ENCODE assay signal across 7 mouse cellular contexts in the genomic region with DNA sequence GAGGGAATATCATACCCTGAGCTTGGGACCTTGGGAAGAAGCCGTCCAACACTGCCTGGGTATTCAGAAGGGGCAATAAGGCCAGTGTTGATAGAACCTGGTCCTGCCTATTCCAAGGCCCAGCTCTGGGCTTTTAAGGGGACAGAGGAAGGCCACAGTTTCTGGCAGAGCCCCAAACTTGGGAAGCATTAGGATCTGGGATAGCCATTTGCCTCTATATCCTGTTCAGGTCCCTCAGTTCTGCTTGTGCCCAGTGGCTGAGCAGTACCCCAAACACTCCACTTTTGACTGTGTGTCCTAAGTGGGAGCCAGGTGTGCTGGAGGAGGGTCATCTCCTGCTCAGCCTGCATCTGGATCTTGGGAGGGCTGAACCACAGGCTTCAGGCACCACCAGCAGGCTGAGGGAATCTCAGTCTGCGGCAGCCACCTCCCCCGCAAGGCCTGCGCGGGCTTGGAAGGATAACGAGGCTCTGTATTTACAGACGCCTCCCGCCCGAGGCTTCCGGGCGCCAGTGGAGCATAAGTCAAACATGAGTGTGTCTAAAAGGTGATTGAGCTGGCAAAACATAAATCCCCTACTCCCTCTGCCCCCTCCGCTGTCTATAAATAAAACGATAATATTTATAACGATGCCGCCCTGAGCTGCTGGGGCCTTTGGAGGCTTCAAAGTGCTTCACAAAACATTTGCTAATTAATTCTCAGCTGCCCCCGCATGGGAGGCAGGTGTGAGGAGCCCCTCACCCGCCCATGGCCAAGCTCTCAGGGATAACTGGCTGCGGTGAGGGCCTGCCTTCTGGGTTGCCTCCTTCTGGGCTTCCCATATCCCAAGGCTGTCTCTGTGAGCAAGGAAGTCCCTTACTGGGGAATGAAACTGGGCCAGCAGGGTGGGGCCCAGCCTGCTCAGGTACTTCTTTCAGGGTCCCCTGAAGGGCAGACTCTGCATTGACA.
DNase-seq lines count a peak whose midpoint lies in the region; ATAC-seq and TF ChIP-seq lines count a peak whose summit lies in the region.

No protein-coding gene starts in this region.

- DNase-seq in thymus, adult 2 months, result no peak
- DNase-seq in thymus, postnatal 25 days, result no peak
- DNase-seq in hindbrain, postnatal 0 days (ENCODE audit: low spot score), result peak; percentile 64
- peak; percentile 70 for DNase-seq in right cerebral cortex, postnatal 25 days
- DNase-seq in yolk sac, embryonic 10.5 days (ENCODE audit: low spot score), result no peak

- TF ChIP-seq CTCF in thymus, adult 2 months (IDR thresholded peaks at IDR 0.05; ENCODE audit: borderline replicate concordance, control insufficient read depth, extremely low read depth, insufficient read depth, low read length, poor library complexity), result no peak
- peak; percentile 29; the same call in 1 of the 2 replicates for TF ChIP-seq CTCF in hindbrain, postnatal 0 days (IDR thresholded peaks at IDR 0.05; ENCODE audit: low read depth)

- TF ChIP-seq POLR2A in thymus, adult 2 months (IDR thresholded peaks at IDR 0.05; ENCODE audit: control insufficient read depth, extremely low read depth, insufficient read depth, low read length, poor library complexity), result no peak

- H3K9me3 ChIP-seq in forebrain, embryonic 12.5 days, result no peaks in the 10 kb centered on the region
- no peaks in the 10 kb centered on the region for H3K9me3 ChIP-seq in hindbrain, postnatal 0 days (ENCODE audit: low read length)
- no peaks in the 10 kb centered on the region for H3K9me3 ChIP-seq in liver, embryonic 16.5 days (replicated peaks; ENCODE audit: control insufficient read depth, low read length)

- H3K4me1 ChIP-seq in thymus, adult 2 months (replicated peaks; ENCODE audit: control insufficient read depth, insufficient read depth, low read length), result peaks cover 28% of the 10 kb centered on the region
- H3K4me1 ChIP-seq in forebrain, embryonic 12.5 days, result peaks cover 44% of the 10 kb centered on the region
- H3K4me1 ChIP-seq in hindbrain, postnatal 0 days (ENCODE audit: insufficient read depth, low read length), result peaks cover 37% of the 10 kb centered on the region
- peaks cover 17% of the 10 kb centered on the region for H3K4me1 ChIP-seq in liver, embryonic 16.5 days (ENCODE audit: control insufficient read depth, low read depth, low read length)

- no peak for ATAC-seq in forebrain, embryonic 12.5 days (ENCODE audit: low FRiP score)
- no peak for ATAC-seq in hindbrain, postnatal 0 days
- ATAC-seq in liver, embryonic 16.5 days (ENCODE audit: low read depth), result no peak

- no peaks in the 10 kb centered on the region for H3K36me3 ChIP-seq in thymus, adult 2 months (ENCODE audit: control insufficient read depth, insufficient read depth, low read length)
- peaks cover 28% of the 10 kb centered on the region for H3K36me3 ChIP-seq in forebrain, embryonic 12.5 days (replicated peaks)
- H3K36me3 ChIP-seq in hindbrain, postnatal 0 days (ENCODE audit: insufficient read depth, low read length), result no peaks in the 10 kb centered on the region
- no peaks in the 10 kb centered on the region; the same call in 1 of the 2 replicates for H3K36me3 ChIP-seq in liver, embryonic 16.5 days (ENCODE audit: control insufficient read depth, insufficient read depth)

- no peaks in the 10 kb centered on the region for H3K27me3 ChIP-seq in thymus, adult 2 months (ENCODE audit: control insufficient read depth, insufficient read depth, low read length)
- H3K27me3 ChIP-seq in forebrain, embryonic 12.5 days, result no peaks in the 10 kb centered on the region; the same call in 1 of the 2 replicates
- H3K27me3 ChIP-seq in hindbrain, postnatal 0 days (ENCODE audit: insufficient read depth, low read length), result no peaks in the 10 kb centered on the region
- H3K27me3 ChIP-seq in liver, embryonic 16.5 days (ENCODE audit: control insufficient read depth, insufficient read depth, low read depth, low read length), result no peaks in the 10 kb centered on the region

- H3K4me2 ChIP-seq in forebrain, embryonic 12.5 days, result no peak overlapping the region
- no peak overlapping the region for H3K4me2 ChIP-seq in hindbrain, postnatal 0 days (ENCODE audit: low read depth, low read length)
- H3K4me2 ChIP-seq in liver, embryonic 16.5 days (ENCODE audit: low read depth, low read length), result no peak overlapping the region

- H3K4me3 ChIP-seq in thymus, adult 2 months (ENCODE audit: control insufficient read depth, insufficient read depth, low read length), result no peak overlapping the region
- H3K4me3 ChIP-seq in forebrain, embryonic 12.5 days (replicated peaks), result no peak overlapping the region
- no peak overlapping the region for H3K4me3 ChIP-seq in hindbrain, postnatal 0 days (ENCODE audit: low read length)
- H3K4me3 ChIP-seq in liver, embryonic 16.5 days (ENCODE audit: low read depth, low read length), result no peak overlapping the region

- peak overlapping the region; percentile 59 for H3K27ac ChIP-seq in thymus, adult 2 months (ENCODE audit: control insufficient read depth, insufficient read depth, low read length)
- H3K27ac ChIP-seq in forebrain, embryonic 12.5 days, result peak overlapping the region; percentile 63
- H3K27ac ChIP-seq in hindbrain, postnatal 0 days, result peak overlapping the region; percentile 42; the same call in 1 of the 2 replicates
- peak overlapping the region; percentile 35; the same call in 1 of the 2 replicates for H3K27ac ChIP-seq in liver, embryonic 16.5 days (ENCODE audit: low read length)

- no peak overlapping the region for H3K9ac ChIP-seq in forebrain, embryonic 12.5 days
- no peak overlapping the region for H3K9ac ChIP-seq in hindbrain, postnatal 0 days (replicated peaks; ENCODE audit: low read length)
- H3K9ac ChIP-seq in liver, embryonic 16.5 days (ENCODE audit: low read depth, low read length), result no peak overlapping the region

- 84% methylated on average over 18 of the region's 18 CpGs for WGBS in thymus, adult 2 months
- WGBS in forebrain, embryonic 12.5 days, result 24% methylated on average over 18 of the region's 18 CpGs
- WGBS in hindbrain, postnatal 0 days, result 25% methylated on average over 18 of the region's 18 CpGs
- 50% methylated on average over 18 of the region's 18 CpGs for WGBS in liver, embryonic 16.5 days (ENCODE audit: insufficient replicate concordance)

Comparison
In these comparisons a context has a peak if more than half of its experiments do, and no peak if none do; other contexts are left out.
1. DNase-seq: peak in hindbrain, postnatal 0 days (single experiment) and right cerebral cortex, postnatal 25 days (single experiment); none in thymus, adult 2 months (single experiment), thymus, postnatal 25 days (single experiment) and yolk sac, embryonic 10.5 days (single experiment).
2. Peak in every context shown above with its lines, with median percentiles within 50 percentile points of each other: H3K27ac ChIP-seq.